Mouse (Mus musculus) bone marrow, adult 2 months (tissue): ENCODE data around the gene Vps11.

Source experiments
- CTCF ChIP-seq: fragments of 200-500 bp; IDR thresholded peaks from 2 replicates; pipeline ENCODE4 v1.5.1; 2011; ENCODE audit warnings: low read length, control low read depth; ENCODE audit not compliant: control insufficient read depth, insufficient read depth
- POLR2A ChIP-seq: fragments of 200-500 bp; IDR thresholded peaks from 2 replicates; pipeline ENCODE4 v1.6.1; 2011; ENCODE audit warnings: low read depth, mild to moderate bottlenecking, control low read depth, low read length, borderline replicate concordance; ENCODE audit not compliant: control insufficient read depth

DNA sequence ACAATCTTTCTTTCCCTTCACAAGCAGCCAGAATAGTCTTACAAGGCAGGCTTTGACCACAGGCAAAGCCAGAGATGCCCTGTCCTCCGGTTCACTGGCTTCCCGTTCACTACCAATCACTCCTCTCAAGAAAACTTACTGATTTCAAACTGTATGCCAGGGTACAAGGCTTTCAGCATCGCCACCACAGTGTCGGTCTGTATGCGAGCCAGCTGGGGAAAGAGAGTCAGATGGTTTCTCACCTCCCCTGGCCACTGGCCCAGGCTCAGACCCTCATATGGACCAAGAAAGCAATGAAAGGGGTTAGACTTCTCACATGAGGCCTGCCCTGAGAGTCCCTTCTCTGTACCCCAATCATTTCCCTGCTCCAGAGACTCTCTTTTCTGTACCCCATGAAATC, 20.0 kb downstream of the Vps11 start:
- no peak for TF ChIP-seq POLR2A
- TF ChIP-seq CTCF: no peak
